Mouse (Mus musculus): ENCODE measurements around the gene Gsk3b.
A peak's percentile ranks its signal among the peaks of the same experiment; 100 is the strongest.
"Not testable (repeated sequence)": the region's sequence is repeated elsewhere in the genome, so short reads cannot be mapped to it uniquely, and the experiment has no call there.

Gene Gsk3b

DNA sequence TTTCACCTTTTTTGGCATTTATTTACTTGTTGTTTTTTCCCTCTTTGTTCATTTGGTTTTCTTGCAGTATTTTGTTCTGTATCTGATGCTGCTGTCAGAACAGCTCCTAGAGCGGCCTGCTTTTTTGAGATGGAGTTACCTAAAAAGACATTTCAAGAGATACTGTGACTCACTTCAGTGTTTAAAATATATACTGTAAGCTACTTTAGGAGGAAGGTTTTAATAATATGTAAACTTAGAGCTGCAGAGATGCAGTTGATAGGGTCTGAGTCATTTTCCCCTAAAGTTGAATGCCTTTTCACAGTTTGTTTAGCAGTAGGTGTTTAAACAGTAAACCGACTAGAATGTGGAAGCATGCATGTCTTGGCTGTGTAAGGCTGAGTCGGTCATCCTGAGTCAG lies 101.7 kb downstream of the Gsk3b start:
- no peak for DNase-seq (ENCODE audit: low spot score)

DNA sequence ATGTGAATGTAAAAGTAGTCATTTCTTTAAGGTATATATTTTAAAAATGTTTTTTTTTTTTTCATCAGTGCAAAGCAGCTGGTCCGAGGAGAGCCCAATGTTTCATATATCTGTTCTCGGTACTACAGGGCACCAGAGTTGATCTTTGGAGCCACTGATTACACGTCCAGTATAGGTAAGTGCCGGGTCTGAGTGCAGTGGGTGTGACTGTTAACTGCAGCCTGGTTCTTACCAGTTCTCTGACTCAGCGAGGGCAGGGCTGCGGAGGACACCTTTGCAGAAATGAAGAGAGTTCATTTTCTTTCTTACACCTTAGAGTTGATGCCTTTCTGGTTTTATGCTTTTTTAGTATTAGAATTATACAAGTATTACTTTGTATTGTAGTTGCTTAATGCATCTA lies 102.7 kb downstream of the Gsk3b start:
- DNase-seq (ENCODE audit: low spot score), result no peak

DNA sequence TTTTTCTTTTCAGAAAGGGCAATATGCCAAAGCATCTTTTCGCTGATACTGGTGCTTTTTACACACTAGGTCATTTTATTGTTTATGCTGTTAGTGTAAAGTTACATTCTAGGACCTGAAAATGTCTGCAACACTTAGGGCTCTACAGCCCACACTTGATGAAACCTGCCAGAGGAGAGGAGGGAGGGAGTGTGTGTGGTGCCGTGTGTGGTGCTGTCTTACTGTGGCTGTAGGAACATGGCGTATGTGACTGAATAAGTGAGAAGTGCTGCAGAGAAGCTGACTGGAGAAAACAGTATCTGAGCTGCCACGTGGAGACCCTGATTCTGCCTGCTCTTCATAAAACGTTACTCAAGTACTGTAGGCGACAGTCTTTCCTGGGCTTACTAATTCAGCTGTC lies 103.8 kb downstream of the Gsk3b start:
- no peak for DNase-seq (ENCODE audit: low spot score)

DNA sequence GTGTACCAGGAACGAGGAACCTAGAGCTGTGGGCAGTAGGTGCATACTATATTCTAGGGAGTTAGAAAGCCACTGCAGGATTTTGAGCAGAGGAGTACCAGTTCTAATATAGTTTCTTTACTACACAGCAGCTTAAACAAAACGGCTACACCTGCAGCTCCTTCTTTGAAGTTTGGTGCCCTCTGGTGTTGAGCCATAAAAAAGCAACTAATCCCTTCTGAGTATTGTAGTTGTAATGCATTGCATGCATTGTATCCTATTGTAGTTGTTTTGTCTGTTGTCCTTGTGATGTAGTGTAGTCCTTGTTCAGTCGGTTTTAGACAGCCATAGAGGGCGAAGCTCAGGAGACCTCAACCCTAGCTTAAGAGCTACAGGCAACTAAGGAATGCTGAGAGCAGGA lies 108.5 kb downstream of the Gsk3b start:
- peak; percentile 61 for DNase-seq (ENCODE audit: low spot score)

DNA sequence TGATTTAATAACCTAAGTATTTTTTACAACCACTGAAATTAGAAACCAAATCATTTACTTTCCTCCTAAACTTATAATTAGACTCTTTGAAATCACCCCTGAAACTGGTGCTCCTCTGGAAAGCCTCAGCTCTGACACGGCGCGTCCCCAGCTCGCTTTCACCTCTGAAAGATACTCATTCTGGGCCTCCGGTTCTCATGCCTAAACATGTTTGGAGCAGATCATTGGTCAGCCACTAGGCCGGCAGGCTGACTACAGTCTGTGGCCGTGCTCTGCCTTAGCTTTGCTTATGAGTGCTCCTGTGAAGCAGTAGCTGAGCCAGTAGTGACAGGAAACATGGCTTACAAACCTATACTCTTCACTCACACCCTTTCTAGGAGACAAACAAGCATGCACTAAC lies 116.5 kb downstream of the Gsk3b start:
- no peak for DNase-seq (ENCODE audit: low spot score)

DNA sequence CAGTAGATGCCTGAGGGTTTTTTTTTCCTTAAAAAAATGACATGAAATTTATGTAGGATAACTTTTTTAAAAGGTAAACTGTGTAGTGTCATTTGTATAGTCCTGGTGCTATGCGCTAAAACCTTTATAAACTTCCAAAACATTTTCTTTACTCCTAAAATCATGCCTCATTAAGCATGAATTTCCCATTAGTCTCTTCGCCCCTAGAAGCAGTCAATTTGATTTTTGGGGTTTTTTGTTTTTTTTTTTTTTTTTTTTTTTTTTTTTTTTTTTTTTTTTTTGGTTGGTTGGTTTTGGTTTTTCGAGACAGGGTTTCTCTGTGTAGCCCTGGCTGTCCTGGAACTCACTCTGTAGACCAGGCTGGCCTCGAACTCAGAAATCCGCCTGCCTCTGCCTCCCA lies 133.7 kb downstream of the Gsk3b start:
- not testable (repeated sequence) for DNase-seq (ENCODE audit: low spot score)

DNA sequence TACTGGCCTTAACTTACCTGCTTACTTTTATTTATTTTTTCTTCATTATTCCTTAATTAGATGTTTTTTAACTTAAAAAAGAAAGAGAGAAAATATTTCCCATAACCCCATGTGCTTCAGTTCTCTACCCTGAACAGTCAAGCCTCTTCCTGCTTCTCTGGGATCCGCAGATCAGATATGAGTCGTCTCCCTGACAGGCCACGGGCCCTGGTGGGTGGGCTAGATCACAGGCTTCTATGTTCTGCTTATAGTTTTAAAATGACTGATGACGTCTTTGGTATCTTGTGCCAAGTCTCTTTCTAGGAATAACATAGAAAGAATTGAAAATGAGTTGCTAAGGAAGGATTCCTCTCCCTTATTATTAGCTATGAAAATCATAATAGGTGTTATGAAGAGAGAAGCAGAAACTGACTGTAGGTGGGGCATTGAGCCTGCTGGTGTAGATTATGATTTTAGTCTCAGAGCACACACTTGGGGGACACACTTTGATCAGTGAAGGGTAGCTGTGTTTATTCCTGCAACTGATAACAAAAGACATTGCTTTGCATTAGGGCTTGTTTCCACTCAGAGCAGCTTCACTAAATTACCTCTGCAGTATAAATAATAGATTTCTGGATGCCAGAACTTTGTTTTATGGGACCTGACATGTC lies 148.3 kb downstream of the Gsk3b start:
- DNase-seq (ENCODE audit: low spot score), result no peak

DNA sequence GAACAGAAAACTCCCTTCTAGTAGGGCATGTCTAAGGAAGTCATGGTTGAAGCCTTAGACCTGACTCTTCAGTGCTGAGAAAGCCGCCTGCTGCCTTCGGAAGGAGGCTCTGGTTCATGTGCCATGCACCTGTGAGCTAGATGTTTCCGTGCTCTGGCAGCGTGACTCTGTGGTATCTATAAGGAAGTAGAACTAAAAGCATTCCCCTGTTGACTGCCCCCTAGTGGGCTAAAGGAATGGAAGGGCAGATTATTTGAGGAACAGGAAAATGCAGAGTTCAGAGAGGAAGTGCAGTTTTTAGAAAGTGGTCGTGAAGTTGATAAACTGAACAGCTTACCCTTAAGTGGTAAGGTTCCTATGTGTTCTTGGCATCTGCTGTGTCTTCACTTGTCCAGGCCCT lies 150.9 kb downstream of the Gsk3b start:
- peak; percentile 67 for DNase-seq (ENCODE audit: low spot score)

DNA sequence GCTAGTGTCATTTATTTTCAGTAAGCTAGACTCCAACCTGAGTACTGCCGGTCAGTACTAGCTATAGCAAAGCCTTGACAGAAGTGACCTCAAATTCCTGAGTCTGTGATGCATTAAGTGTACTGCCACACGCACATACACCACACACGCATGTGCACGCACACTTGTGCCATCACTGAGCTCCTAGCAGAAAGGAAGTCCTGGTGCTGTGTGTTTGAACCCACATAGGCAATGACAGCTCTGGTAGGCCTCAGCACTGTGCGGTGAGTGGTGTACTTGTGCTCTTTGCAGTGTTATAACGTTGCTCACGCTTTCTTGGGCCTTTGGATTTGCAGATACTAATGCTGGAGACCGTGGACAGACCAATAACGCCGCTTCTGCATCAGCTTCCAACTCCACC lies 151.4 kb downstream of the Gsk3b start:
- DNase-seq (ENCODE audit: low spot score), result no peak

DNA sequence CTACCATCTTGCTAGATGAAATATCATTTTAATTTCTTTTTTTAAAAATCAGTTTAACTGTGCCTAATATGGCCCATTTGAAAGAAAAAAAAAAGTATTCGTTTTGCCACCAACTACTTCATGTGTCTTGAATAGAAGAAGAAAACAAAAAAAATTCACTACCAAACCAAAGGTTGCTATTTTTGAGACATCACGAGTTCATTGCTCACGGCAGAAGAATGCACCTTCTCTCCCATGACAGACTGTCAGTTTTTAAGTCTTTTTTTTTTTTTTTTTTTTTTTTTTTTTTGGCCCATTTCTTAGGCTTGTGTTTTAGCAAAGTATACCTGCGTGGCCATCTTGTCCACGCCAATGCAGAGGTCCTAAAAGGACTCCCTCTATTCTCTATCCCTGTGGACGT lies 155.3 kb downstream of the Gsk3b start:
- DNase-seq (ENCODE audit: low spot score), result no peak

DNA sequence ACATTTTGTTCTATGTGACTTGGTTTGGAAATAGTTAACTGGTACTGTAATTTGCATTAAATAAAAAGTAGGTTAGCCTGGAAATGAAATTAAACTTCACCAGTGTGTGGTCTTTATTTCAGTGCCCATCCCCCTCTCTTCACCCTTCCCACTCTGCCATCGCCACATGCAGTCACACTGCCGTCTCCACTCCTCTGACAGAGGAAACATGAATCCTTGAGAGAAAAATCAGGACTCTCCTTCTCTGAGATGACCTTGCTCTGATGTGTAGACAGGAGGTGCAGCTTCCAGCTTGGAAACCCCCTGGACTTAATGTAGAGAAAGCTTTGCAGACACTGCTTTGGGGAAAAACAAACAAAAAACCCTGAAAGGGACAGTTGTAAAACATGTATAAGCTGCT lies 156.6 kb downstream of the Gsk3b start:
- DNase-seq (ENCODE audit: low spot score), result no peak

DNA sequence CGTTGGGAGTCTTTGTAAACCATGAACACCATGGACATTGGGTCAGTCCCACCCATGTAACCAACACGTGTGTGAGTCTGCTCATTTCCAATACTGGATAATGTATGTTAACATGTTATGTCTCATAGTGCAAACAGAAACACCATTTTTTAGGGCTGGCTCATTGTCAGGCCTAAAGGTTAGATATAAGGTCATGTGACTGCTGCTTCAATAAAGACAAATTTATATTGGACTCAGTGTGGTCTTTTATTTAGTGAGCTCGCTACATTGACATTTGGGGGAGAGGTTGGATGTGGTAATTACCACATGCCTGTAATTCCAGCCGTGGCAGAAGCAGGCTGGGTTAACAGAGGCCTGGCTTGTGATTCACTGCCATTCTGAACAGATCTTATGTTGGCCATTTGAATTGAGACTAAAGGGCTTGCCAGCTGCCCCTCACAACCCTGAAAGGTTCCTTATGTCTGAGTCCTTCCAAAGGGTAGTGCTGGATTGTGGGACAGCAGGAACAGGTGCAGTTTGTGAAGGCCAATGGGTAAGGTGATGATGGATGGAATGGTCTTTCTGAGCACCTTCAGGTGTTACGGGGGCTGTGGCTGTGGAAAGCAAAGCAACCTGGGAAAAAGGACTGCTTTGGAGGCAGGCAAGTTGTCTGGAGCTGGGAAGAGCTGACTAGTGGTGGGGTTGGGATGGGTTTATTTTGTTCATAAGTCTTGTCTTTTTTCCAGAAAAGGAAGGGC lies 157.2 kb downstream of the Gsk3b start:
- DNase-seq (ENCODE audit: low spot score), result no peak

DNA sequence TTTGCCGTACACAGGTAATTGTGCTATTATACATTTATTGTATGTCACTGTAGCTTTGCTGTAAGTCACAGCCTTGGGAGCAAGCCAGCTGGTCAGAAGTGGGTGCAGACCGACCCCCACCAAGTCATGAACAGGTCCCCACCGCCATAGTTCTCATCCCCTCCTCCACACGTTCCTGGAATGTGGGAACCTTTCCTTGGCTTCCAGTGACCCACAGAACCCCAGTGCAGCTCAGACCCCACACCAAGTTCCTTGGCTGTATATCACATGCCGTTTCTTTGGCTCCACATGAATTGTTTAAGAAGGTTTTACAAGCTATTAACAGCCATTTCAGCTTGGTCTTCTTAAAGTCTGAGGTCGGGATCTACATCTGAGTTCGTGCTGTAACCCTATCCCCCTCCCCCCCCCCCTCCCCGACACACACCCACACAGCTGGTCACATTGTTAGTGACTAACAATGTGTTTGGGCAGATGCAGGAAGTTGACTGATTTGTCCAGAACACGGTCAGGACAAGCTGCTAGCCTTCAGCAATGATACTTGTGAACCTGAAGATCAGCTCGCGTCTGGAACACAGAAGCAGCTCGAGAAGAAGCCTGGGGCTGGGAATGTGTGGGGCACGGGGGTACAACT lies 159.6 kb downstream of the Gsk3b start:
- DNase-seq (ENCODE audit: low spot score), result no peak

DNA sequence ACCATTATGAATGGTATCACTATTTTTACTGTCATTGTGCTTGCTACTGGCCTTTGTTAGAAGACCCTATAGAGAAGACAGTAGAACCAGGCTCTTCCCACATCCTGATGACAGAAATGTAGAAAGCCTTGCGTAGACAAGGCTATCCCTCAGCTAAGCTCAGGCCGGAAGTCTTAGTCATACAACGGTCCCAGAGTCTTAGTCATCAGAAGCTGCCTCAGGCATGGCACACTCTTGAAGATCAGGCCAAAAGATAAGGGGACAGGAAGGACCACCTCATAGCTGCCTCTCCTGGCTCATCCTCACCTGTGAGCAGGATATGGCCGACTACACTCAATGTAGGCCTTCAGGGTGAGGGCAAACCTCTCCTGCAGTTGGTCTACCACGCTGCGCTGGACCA lies 161.7 kb downstream of the Gsk3b start:
- no peak for DNase-seq (ENCODE audit: low spot score)

DNA sequence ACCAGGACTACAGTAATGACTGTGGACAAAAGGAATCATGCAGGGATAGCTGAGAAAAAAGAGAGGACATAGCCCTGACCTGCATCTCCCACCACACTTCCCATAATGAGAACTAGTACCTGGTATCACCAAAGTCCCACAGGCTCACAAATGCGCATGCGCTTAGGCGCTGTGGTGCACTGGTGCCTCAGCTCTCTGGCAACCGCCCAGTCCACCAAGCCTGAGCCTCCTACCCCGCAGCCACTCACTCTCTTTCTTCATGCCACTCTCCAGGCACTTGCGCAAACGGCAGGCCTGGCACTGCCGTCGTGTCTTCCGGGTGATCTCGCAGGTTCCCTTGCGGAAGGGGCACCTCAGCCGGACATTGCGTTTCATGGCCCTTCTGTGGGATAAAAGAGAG lies 165.2 kb downstream of the Gsk3b start:
- no peak for DNase-seq (ENCODE audit: low spot score)

DNA sequence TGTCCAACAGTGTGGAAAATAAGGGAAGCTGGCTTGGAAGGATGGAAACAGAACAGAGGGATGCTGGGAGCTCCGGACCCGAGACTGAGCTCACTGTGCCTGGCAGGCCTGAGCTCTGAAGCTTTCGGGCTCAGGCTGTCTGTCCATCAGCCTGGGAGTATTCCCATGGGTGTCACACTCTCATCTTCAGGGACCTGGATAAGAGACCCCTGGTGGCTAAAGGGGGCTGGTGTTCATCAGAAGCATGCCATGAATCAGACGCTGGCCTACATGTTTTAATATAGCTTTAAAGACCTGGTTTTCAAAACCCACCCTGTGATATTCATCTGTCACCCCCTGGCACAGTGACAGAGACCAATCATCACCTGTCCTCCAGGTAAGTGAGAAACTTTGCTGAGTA lies 166.3 kb downstream of the Gsk3b start:
- DNase-seq (ENCODE audit: low spot score), result no peak

DNA sequence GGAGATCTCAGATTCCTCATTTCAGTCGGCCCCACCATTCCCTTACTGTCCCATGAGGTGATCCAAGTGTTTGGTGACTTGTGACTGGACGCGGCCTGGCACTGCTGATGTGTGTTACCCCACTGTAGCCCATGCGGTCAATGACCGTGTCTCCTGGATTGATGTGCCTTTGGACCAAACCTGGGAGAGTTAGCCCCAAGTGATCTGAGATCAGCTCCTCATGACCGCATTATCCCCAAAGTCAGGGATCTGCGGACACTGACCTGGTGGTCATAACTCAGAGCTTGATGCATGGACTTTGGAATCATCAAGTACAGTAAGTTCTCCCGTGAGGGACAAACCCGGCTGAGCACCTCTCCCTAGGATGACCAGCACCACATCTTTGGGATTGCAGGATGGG lies 167.1 kb downstream of the Gsk3b start:
- DNase-seq (ENCODE audit: low spot score), result no peak

DNA sequence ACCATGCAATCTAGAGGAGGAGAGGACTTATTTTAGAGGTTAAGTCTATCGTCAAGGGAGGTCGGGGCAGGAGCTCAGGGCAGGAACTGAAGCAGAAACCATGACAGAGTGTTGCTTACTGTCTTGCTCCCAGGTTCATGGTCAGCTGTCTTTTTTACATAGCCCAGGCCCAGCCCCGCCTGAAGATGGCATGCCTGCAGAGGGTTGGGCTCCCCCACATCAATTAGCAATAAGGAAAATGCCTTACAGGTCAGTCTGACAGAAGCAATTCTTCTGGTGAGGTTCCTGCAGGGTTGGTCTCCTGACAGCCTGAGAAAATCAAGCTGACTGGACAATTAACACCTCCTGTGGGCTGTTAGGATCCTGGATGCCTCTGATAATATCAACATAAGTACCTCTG lies 182.8 kb downstream of the Gsk3b start:
- no peak for DNase-seq (ENCODE audit: low spot score)

DNA sequence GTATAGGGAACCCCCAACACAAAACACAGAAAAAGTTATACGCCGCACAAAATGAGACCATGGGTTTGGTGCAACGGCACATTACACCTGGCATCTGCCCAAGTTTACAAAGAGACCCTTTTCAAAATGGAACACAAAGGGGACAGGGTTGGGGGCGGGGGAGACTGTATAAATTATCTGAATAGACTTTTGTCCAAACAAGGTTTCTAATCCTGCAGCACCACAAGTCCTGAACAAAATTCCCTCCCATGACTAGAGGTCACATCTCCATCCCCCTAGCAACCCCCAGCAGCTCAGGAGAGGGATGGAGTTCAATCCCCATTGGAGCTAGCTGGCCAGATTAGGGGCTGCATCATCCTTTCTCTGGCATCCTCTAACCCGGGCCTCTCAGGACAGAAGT lies 183.7 kb downstream of the Gsk3b start:
- no peak for DNase-seq (ENCODE audit: low spot score)

DNA sequence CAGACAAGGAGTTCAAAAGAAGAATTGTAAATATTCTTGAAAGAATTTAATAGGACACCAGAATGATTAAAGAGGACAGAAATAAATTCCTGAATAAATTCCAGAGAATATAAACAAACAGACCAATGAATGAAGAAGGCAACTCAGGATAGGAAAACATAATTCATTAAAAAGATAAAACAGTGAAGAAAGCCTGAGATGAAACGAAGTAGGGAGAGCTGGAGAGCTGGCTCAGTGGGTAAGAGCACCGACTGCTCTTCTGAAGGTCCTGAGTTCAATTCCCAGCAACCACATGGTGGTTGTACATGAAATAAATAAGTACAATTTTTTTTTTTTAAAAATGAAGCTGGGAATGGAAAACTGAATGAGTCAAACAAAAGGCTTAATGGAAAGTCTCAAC lies 185.9 kb downstream of the Gsk3b start:
- DNase-seq (ENCODE audit: low spot score), result no peak

DNA sequence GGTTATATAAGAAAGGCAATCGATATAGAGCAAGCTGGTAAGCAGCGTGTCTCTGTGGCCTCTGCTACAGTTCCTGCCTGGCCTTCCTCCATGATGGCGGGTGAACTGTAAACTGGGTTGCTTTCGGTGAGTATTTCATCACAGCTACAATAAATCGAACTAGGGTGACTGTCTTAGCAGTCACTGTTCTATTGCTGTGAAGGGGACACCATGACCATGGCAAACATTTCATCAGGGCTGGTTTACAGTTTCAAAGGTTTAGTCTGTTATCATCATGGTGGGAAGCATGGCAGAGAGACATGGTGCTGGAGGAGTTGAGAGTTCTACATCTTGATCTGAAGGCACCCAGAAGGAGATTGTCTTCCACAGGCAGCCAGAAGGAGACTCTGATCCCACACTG lies 191.0 kb downstream of the Gsk3b start:
- DNase-seq (ENCODE audit: low spot score), result no peak

DNA sequence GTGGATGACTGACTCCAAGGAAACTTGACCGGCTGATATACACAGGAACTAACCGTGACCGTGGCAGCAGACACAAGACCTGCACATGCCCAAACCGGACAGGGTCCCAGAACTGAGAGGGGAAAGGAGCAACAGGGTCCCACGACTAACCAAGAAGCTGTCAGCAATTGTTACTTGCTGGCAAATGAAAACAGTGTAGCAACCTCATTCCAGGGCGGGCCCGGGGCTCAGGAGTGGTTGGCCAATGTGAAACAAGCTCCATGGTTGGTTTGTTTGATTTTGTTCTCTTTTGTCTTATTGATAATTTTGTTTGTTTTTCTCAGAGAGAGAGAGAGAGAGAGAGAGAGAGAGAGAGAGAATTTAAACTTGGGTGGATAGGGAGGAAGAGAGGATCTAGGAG lies 192.2 kb downstream of the Gsk3b start:
- DNase-seq (ENCODE audit: low spot score), result no peak

DNA sequence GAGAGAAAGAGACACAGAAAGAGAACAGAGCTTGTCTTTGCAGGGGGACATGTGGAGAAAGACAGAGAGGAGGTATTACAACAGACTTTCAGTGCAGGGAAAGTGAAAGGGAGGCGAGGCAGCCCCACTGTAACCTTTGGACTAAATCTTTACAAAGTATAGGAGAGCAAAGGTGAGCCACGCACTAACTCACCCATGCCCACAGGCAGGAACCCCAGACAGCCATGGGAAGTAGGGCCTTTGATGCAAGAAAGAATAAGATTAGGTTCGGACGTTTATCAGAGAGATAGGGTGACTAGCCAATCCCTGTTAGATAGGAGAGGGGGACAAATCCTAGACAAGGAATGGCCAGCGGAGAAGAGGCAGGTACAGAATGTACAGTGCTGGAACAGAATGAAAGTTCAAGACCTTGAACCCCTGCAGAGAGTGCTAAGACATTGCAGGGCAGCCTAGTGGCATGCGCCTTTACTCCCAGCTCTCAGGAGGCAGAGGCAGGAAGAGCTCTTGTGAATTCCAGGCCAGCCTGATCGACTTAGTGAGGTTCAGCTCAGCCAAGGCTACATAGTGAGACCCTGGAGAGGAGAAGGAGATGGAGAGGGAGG lies 193.9 kb downstream of the Gsk3b start:
- DNase-seq (ENCODE audit: low spot score), result no peak
